Mouse (Mus musculus) liver, postnatal 0 days (tissue): ENCODE results near the gene Atp6v1g2. TPM values are rescaled to one million over a fixed set of nuclear protein-coding genes. Genes with fewer than 3 reads are reported as not detected.

Experiments
- ATAC-seq: fragments of 200-750 bp; cut with Nextera tagmentation; 2 replicates; pipeline ENCODE4 v1.8.0; 2017; ENCODE audit warnings: mild to moderate bottlenecking, moderate library complexity
- DNase-seq: peaks from one replicate; pipeline ENCODE4 v3.0.0-alpha.2; 2016
- H3K27ac ChIP-seq: fragments of 300-500 bp; sonication (generic); 2 replicates; pipeline ENCODE4 v1.5.1; 2014; ENCODE audit warnings: antibody characterized with exemption, moderate library complexity, mild to moderate bottlenecking, low read depth
- H3K27me3 ChIP-seq: fragments of 300-500 bp; sonication (generic); 2 replicates; pipeline ENCODE4 v1.6.1; 2014; ENCODE audit warnings: low read length, control low read depth, mixed read lengths; ENCODE audit not compliant: insufficient read depth
- H3K36me3 ChIP-seq: fragments of 300-500 bp; sonication (generic); replicated peaks from 2 replicates; pipeline ENCODE4 v1.6.1; 2014; ENCODE audit warnings: mild to moderate bottlenecking, control low read depth, low read length, moderate library complexity, mixed read lengths; ENCODE audit not compliant: insufficient read depth
- H3K4me1 ChIP-seq: fragments of 300-500 bp; sonication (generic); 2 replicates; pipeline ENCODE4 v1.6.1; 2014; ENCODE audit warnings: antibody characterized with exemption, mild to moderate bottlenecking, control low read depth; ENCODE audit not compliant: insufficient read depth
- H3K4me2 ChIP-seq: fragments of 300-500 bp; sonication (generic); 2 replicates; pipeline ENCODE4 v1.6.1; 2014; ENCODE audit warnings: low read depth, mild to moderate bottlenecking, low read length, moderate library complexity, mixed read lengths
- H3K4me3 ChIP-seq: fragments of 300-500 bp; sonication (generic); 2 replicates; pipeline ENCODE4 v1.5.1; 2014; ENCODE audit warnings: low read depth, low read length
- H3K9ac ChIP-seq: fragments of 300-500 bp; sonication (generic); replicated peaks from 2 replicates; pipeline ENCODE4 v1.6.1; 2014; ENCODE audit warnings: mild to moderate bottlenecking, moderate library complexity
- H3K9me3 ChIP-seq: fragments of 300-500 bp; sonication (generic); 2 replicates; pipeline ENCODE4 v1.6.1; 2016; ENCODE audit warnings: mild to moderate bottlenecking, control low read depth, low read length, mixed read lengths
- CTCF ChIP-seq: sonication (generic); IDR thresholded peaks from 2 replicates; pipeline ENCODE4 v1.5.1; 2016; ENCODE audit warnings: antibody characterized with exemption, low read depth
- EP300 ChIP-seq: IDR thresholded peaks from 2 replicates; pipeline ENCODE4 v1.6.1; 2016; ENCODE audit warnings: antibody characterized with exemption, low read depth, mild to moderate bottlenecking
- WGBS: fragments of 180-500 bp; shearing (Covaris S2); extraction: QIAGEN DNeasy Blood & Tissue Kit; methylation state at CpG from one replicate; pipeline ENCODE4 v1.1.7; 2014; ENCODE audit not compliant: insufficient replicate concordance; 5-methylcytosine and 5-hydroxymethylcytosine counted together
- polyA plus RNA-seq: library from polyadenylated mRNA; unstranded; fragments of >200 nt; fragmentation: Nextera tagmentation; extraction: Ambion mirVana; gene quantifications from 2 replicates; pipeline ENCODE4 v1.2.1, GENCODE M21; 2015

The Atp6v1g2 gene
- polyA plus RNA-seq, 1 experiment from 2014 or later: 1.3 TPM

- WGBS: under 1% methylated on average over 55 of the region's 55 CpGs
- ATAC-seq: peak; percentile 52
- DNase-seq: peak; percentile 68
- peak overlapping the region; percentile 100 for H3K27ac ChIP-seq
- no peaks in the 10 kb centered on the region for H3K27me3 ChIP-seq
- peak overlapping the region; percentile 89 for H3K4me2 ChIP-seq
- no peak for TF ChIP-seq EP300
- TF ChIP-seq CTCF: peak; percentile 53
- peak overlapping the region; percentile 97 for H3K9ac ChIP-seq
- H3K9me3 ChIP-seq: no peaks in the 10 kb centered on the region
- H3K36me3 ChIP-seq: peaks cover 40% of the 10 kb centered on the region
- peaks cover 42% of the 10 kb centered on the region for H3K4me1 ChIP-seq
- H3K4me3 ChIP-seq: peak overlapping the region; percentile 90
These were observed 8.8 kb downstream of the Atp6v1g2 start for GRCm38 (mm10) chr17:35242015-35242941.

- Histone ChIP-seq H3K27ac (peak overlapping the region; percentile 100), H3K9me3 (no peaks in the 10 kb centered on the region), H3K9ac (peak overlapping the region; percentile 97), H3K36me3 (peaks cover 48% of the 10 kb centered on the region), H3K4me3 (peak overlapping the region; percentile 90), H3K4me2 (peak overlapping the region; percentile 89), H3K4me1 (peaks cover 42% of the 10 kb centered on the region), H3K27me3 (no peaks in the 10 kb centered on the region)
- ATAC-seq: no peak
- TF ChIP-seq EP300: no peak
- TF ChIP-seq CTCF: peak; percentile 23; the same call in 1 of the 2 replicates
- peak; percentile 51 for DNase-seq
- 13% methylated on average over 16 of the region's 16 CpGs for WGBS
These were observed 9.6 kb downstream of the Atp6v1g2 start for GRCm38 (mm10) chr17:35243086-35243485.

- DNase-seq: no peak
- Histone ChIP-seq H3K9me3 (no peaks in the 10 kb centered on the region), H3K4me3 (peak overlapping the region; percentile 90; the same call in 1 of the 2 replicates), H3K4me2 (peak overlapping the region; percentile 89; the same call in 1 of the 2 replicates), H3K36me3 (peaks cover 67% of the 10 kb centered on the region), H3K9ac (0 out of 2 replicates have a peak overlapping the region, but pooled peaks have one; percentile 11), H3K4me1 (peaks cover 41% of the 10 kb centered on the region), H3K27ac (no peak overlapping the region), H3K27me3 (no peaks in the 10 kb centered on the region)
- WGBS: 67% methylated on average over 2 of the region's 2 CpGs
- TF ChIP-seq EP300: no peak
- TF ChIP-seq CTCF: no peak
- ATAC-seq: no peak
These were observed 11.5 kb downstream of the Atp6v1g2 start for GRCm38 (mm10) chr17:35244999-35245398.

- H3K9ac ChIP-seq: no peak overlapping the region
- no peak for TF ChIP-seq EP300
- TF ChIP-seq CTCF: peak; percentile 67
- DNase-seq (no peak), ATAC-seq (no peak)
- no peaks in the 10 kb centered on the region for H3K27me3 ChIP-seq
- H3K4me3 ChIP-seq: no peak overlapping the region
- H3K36me3 ChIP-seq: peaks cover 77% of the 10 kb centered on the region
- H3K27ac ChIP-seq: no peak overlapping the region
- no peaks in the 10 kb centered on the region for H3K9me3 ChIP-seq
- 65% methylated on average over 15 of the region's 15 CpGs for whole genome bisulfite sequencing
- H3K4me1 ChIP-seq: peaks cover 31% of the 10 kb centered on the region
- 0 out of 2 replicates have a peak overlapping the region, but pooled peaks have one; percentile 4 for H3K4me2 ChIP-seq
These were observed 12.5 kb downstream of the Atp6v1g2 start for GRCm38 (mm10) chr17:35245731-35246623.

GRCm38 (mm10) chr17:35247144-35247543 is 13.7 kb downstream of the Atp6v1g2 start:
- no peak overlapping the region for H3K4me3 ChIP-seq
- peaks cover 87% of the 10 kb centered on the region for H3K36me3 ChIP-seq
- peak overlapping the region; percentile 11; the same call in 1 of the 2 replicates for H3K9ac ChIP-seq
- no peak overlapping the region for H3K27ac ChIP-seq
- no peaks in the 10 kb centered on the region for H3K27me3 ChIP-seq
- TF ChIP-seq EP300 (no peak), CTCF (no peak)
- no peak overlapping the region for H3K4me2 ChIP-seq
- DNase-seq: no peak
- H3K4me1 ChIP-seq: peaks cover 30% of the 10 kb centered on the region
- 83% methylated on average over 7 of the region's 7 CpGs for WGBS
- H3K9me3 ChIP-seq: no peaks in the 10 kb centered on the region
- ATAC-seq: no peak
